ENCODE assay signal across 16 mouse cellular contexts in the genomic region with DNA sequence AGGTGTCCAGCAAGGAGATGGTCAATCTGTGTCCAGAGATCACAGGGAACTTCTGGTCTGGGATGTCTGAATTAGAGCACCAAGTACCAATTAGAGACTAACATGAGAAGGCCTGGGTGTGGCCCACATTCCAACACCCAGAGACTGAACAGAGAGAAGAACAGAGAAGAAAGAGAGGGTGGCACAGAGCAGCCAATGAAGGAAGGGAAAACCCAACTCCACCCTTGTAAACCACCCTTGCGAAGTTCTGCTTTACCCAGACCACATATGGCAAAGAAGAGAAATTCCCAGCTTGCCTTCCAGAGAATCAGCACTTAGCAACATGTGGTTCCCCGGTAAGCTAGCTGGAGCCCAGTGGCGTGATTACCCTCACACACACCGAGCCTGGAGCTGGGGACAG.
"Had no signal": no experiment of that assay in that cellular context is flagged by ENCODE, and none has a peak within 500 bp of the region (broad histone marks: within the 10 kb centered on the region; RNA-seq: fewer than 3 reads in every experiment).

No protein-coding gene starts in this region.

- H3K4me3 ChIP-seq: layer of hippocampus, adult 2 months; left cerebral cortex, adult 2 months; liver, embryonic 13.5 days; midbrain, embryonic 12.5 days had no signal

- H3K27ac ChIP-seq: kidney, postnatal 0 days; layer of hippocampus, adult 2 months; left cerebral cortex, adult 2 months; liver, embryonic 13.5 days; midbrain, embryonic 12.5 days; stomach, postnatal 0 days had no signal

- H3K27me3 ChIP-seq: liver, embryonic 13.5 days; midbrain, embryonic 12.5 days had no signal

- DNase-seq: kidney, adult 2 months; kidney, postnatal 25 days; layer of hippocampus, adult 9-11 months; layer of hippocampus, postnatal 36 days; liver, embryonic 13.5 days; lung, adult 2 months; right cerebral cortex, postnatal 4 days; thymus, adult 2 months; thymus, postnatal 14 days had no signal

- H3K4me2 ChIP-seq: liver, embryonic 13.5 days; midbrain, embryonic 12.5 days had no signal

- H3K4me1 ChIP-seq: liver, embryonic 13.5 days had no signal

- H3K36me3 ChIP-seq: liver, embryonic 13.5 days had no signal

- ATAC-seq: intestine, postnatal 0 days; midbrain, embryonic 16.5 days had no signal

- H3K9ac ChIP-seq: liver, embryonic 13.5 days; midbrain, embryonic 12.5 days had no signal

- H3K9me3 ChIP-seq: liver, embryonic 13.5 days; midbrain, embryonic 12.5 days had no signal
